Mouse (Mus musculus) cortical plate, adult 2 months (tissue): ENCODE data around the gene Slit3.

ENCODE experiments used
- CTCF ChIP-seq: fragments of 200-500 bp; IDR thresholded peaks from 2 replicates; pipeline ENCODE4 v1.5.1; 2011; ENCODE audit warnings: mild to moderate bottlenecking, control low read depth, low read length; ENCODE audit not compliant: insufficient read depth; ENCODE audit errors: extremely low read depth
- POLR2A ChIP-seq: fragments of 200-500 bp; IDR thresholded peaks from 2 replicates; pipeline ENCODE4 v1.6.1; 2011; ENCODE audit warnings: mild to moderate bottlenecking, low read length, control low read depth; ENCODE audit not compliant: insufficient read depth; ENCODE audit errors: extremely low read depth

- TF ChIP-seq POLR2A (no peak), CTCF (no peak)
Observed at GRCm38 (mm10) chr11:35113290-35113689, 7.7 kb upstream of the Slit3 start.
